Mouse (Mus musculus) adrenal gland, adult (tissue): ENCODE measurements at regions not wholly inside any gene's neighbourhood (a gene's known extent, or its start where the extent isn't known, plus 50 kb on each side); places are given as distances from the start of the nearest gene placed in this dataset.

Experiments used
- DNase-seq, 2 experiments: peaks; one replicate each; pipeline ENCODE4 v3.0.0; 2022 to 2023; ENCODE audit warnings: low spot score in 1 of 2; ENCODE audit not compliant: inconsistent age in 2 of 2

DNA sequence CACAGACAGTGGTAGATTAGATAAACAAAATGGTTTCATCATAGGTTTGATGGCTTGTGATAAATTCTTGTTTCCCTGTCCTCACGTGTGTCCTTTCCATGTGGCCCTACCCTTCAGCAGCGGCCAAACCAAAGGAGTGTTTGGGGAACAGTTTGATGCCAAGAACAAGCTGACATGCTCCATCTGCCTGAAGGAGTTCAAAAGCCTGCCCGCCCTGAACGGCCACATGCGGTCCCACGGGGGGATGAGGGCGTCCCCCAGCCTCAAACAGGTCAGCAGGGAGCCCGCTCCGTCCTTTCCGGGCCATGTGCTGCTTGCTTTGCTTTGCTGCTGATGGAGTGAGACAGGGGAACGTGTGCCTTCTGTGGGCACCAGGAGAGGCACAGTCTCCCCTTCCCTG is 51.0 kb upstream of the Mrps10 start:
- no peak for DNase-seq

DNA sequence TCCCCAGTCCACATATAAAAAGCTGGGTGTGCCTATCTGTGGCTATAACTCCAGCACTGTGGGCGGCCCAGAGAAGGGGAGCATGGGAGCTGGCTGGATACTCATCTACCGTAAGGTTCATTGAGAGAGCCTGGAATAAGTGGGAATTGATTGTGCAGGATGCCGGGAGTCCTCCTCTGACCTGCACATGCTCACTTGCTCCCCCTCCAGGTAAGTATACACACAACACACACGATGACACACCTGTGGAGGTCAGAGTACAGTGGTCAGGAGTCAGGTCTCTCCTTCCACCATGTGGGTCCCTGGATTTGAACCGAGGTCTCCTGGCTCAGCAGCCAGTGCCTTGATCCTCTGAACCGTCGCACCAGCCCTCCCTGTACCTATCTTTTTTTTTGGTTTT is 55.5 kb upstream of the Mrps10 start:
- no peak for DNase-seq

DNA sequence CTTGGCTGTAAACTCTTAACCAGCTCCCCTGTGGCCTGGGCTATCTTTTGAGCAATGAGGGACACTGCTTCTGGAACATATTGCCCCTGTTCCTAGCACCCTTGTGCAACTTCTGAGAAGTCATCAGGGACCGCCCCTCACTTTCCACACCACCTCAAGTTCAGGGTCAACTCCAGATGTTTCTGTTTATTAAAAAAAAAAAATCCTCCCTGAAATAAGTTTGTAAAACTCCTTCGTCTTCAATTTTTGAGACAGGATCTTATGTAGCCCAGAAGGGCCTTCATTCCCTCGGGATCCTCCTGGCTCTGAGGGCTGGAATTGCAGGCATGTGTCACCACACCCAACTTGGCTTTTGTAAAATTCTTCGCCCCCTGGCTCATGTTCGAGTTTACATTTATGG is 57.4 kb upstream of the Mrps10 start:
- DNase-seq = peak in 1 of 2 experiments; percentile 78

DNA sequence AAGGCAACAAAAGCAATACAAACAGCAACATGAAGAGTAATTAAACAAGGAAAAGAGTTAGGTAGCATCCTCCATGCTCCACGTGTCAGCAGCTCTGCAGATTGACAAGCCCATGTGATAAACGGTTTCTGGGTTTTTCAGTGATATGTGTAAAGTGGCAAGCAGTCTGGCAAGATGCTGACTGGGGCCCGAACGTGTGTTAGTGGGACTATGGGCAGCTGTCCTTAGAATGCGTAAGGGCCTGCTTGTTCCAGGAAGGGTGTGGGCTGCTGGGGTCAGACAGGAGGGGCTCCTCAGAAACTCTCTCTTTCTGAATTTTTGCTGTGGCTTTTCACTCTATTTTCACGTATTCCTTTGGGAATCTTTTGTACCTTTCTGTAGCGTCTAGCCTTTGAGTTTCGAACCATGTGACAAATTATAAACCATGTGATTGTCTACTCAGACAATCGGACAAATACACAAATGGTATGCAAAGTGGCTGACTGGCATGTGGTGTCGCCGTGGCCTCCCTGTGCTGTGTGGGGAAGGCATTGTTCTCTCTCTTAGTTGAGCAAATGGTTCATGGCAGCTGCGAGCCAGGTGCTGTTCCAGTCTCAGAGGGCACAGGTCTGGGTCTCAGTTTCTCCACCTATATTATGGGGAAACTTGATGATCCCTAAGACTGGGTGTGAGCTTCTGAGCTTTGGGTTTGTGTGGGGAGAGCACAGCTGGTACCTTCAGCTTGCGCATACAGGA is 62.5 kb upstream of the Mrps10 start:
- DNase-seq = no peak

DNA sequence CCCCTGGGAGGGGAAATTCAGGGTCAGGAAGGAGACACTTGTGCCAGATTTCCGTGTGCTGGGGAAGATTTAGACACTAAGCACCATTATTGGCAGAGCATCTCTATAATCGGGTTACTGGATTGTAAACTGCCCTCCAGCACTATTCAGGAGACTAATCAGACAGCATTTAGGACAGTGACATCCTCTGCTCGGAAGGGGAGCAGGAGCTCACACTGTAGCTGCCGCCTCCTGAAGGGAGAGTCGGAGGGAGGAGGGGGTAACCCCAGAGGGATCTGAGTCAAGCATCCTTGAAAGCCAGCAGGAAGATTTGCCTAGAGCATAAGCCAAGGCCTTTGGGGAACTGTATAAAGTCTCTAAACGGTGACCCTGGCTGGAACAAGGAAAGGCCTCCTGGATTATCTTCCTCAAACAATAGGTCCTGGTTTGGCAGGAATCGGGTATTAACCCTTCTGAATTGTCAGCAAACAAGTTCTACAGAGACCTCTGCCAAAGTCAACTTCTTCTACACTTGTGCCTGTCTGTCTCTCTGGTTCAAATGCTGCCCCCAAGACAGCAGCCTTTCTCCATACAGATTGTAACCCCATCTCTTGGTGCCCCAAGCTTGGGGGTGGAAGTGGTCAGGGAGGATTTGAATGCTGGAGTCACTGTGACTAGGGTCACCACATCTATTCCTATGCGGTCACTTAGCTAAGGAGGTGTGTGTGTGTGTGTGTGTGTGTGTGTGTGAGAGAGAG is 64.1 kb upstream of the Mrps10 start:
- DNase-seq = peak; percentile 82 to 95

DNA sequence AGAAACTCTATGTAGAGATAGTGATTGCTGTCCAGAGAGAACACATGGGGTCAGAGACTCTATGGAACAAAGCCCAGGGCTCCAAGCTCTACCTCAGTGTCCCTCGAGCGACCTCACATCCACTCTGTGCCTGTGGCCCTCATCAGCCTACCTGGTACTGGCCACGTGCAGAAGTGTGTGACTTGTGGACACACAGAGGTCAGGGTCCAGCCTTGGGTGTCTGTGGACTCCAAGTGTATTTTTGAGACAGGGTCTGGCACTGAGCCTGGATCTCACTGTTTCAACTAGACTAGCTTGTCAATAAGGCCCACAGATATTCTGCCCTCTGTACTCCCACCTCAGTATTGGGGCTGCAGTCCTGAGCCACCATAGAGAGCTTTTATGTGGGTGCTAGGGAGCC is 65.1 kb upstream of the Mrps10 start:
- peak in 1 of 2 experiments; percentile 73 for DNase-seq

DNA sequence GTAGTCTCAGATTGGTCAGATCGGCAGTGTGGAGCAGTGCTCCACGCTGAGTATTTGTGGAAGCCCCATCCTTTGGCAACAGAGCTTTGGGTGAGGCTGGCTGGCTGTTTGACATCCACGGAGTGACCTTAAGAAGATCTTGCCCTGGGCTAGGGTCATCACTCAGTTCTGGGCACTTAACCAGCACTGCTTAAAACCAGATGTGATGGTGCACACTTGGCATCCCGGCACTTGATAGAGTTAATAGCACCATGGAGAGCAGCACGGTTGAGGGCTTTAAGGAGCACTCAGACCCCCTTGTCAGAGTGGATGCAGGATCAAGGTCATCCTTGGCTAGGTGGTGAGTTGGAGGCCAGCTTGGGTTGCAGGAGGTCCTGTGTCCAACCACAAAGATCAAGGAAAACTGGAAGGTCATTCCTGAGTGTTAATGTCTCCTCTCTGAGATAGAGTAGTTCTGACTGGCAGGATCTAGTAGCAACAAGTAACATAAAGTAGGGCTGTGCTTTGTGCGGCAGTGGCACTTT is 70.2 kb upstream of the Mrps10 start:
- peak; percentile 62 to 89 for DNase-seq

DNA sequence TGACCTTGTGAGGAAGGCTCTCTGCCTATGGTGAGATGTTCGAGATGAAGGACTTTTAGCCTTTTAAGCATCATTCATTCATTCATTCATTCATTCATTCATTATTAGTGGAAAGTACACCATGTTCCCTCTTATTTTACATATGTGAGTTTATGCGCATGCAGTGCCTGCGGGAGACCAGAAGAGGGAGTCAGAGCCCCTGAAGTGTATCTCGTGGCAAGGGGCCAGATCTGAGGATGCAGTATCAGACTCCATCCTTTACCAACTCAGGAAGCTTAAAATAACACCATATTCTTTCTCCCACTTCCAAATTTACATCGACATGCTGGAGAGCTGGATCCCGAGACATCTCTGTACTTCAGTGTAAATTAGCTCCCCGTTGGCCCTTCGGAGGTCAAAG is 70.7 kb upstream of the Mrps10 start:
- DNase-seq = peak; percentile 55 to 82

DNA sequence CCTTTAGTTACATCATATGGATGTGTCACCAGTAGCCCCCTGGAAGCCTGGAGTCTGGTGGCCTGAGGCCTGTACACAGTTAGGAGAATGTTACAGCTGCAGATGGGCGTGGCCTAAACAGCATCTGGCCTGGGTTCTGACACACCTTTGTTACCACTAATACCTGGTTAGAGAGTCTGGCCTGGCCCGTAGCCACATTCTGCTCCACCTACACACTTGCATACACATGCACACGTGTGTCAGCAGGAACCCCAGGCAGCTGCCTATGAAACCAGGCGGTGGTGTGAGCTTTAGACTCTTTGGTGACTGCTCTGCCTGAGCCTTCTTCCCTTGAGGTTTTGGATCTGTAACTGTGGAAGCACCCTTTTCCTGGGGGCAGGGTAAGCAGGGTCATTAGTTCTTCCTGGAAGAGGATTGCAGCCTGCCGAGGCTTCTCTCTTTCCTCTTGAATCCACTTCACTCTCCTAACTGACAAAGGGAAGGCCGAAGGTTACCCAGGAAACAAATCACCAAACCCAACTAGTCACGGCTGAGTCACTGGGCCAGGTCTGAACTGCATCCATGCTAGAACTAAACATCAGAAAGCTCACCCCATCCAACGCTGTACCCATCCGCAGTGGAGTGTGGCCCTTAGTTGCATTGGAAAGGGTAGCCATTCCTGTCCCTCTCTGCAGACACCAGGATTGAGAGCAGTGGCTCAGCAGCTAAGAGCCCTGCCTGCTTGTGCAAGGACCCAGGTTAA is 71.8 kb upstream of the Mrps10 start:
- DNase-seq = peak; percentile 63 to 90

DNA sequence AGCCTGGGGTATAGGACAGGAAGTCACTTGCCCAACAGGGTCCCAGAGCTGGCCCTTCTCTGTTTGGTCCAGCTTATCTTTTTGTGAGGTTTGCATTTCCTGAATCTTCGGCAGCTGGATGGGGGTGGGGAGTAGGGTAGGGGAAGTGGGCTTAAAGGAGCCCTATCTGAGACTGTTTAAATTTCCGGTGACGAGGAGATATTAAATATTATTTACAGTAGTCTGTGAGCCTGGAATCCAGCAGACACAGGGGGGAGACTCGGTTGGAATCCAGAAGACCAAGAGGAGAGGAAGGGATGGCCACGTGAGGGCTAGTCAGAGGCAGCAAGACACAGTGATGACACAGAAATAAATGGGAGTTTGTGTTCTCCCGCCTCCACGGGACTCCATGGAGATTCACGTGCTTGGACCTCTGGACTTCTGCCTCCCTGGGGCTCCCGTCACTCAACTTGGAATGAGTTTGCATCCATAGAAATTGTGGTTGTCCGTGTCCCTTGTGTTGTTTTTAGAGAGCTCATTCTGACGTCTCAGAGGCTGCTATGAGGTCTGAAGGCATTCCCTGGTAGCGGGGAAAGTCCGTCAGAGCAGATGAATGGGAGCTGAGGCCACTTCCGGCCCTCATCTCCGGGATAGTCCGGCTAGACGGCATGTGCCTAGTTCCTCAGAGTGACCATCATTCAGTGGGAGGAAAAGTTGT is 73.2 kb upstream of the Mrps10 start:
- peak; percentile 51 to 77 for DNase-seq

DNA sequence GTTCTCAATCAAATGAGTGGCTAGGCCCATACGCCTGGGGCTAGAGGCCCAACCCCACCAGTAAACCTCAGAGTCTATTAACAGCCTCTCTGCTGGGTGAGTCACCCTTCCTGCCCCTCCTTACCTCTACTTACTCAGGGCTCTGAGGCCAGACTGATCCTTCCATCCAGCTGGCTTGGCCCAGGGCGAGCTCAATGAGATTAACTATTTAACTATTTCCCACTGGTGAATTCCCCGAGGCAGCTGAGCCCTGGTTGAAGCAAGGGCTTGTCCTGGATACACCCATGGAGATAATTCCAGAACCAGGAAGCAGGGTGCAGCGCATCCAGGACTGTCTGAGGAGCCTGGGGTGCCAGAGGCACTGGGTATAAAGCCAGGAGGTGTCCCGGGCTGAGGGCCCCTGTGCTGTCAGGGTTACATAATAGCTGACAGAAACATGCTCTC is 74.6 kb upstream of the Mrps10 start:
- peak; percentile 66 to 86 for DNase-seq

DNA sequence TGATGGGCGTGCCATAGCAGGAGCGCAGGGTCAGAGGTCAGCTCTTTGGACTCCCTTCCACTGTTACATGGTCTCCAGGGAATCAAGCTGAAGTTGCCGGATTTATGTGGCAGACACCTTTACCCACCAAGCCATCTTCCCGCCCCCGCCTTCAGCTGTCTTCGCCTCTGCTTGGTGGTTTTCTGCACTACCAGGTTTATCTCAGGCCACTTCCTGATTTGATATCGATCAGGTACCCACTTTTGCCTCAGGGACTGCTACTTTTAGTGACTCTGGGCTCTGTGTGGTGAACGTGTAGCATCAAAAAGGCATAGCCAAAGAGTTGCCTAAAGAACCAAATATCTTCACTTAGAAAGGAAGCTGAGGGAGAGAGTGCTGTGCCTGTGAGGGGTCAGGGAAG is 75.5 kb upstream of the Mrps10 start:
- no peak for DNase-seq

DNA sequence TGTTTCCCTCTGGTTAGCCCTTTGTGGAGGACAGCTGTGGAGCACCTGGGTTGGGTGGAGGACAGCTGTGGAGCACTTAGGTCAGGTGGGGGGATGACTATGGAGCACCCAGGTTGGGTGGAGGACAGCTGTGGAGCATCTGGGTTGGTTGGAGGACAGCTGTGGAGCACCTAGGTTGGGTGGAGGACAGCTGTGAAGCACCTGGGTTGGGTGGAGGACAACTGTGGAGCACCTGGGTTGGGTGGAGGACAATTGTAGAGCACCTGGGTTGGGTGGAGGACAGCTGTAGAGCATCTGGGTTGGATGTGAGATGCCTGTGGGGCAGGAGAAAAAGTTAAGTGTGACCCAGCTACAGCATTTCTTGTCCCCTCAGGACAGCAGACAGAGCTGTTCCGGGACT is 77.1 kb upstream of the Mrps10 start:
- DNase-seq = no peak

DNA sequence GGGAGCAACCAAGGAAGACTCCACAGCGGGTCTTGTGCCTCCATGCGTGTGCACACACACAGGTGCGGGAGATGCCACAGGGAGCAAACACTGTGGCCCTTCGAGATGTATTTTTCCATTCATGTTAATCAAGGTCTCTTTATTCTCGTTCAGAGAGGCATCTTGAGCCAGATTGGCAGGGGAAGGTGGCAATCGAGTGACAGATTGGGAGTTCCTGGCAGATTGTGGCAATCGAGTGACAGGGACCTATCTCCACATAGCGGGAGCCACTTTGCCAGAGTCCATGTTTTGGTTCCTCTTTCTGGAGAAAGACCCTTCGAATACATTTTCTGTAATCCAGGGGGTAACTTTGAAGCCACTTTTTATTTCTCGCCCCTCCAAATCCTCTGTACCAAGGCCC is 83.1 kb upstream of the Mrps10 start:
- no peak for DNase-seq

DNA sequence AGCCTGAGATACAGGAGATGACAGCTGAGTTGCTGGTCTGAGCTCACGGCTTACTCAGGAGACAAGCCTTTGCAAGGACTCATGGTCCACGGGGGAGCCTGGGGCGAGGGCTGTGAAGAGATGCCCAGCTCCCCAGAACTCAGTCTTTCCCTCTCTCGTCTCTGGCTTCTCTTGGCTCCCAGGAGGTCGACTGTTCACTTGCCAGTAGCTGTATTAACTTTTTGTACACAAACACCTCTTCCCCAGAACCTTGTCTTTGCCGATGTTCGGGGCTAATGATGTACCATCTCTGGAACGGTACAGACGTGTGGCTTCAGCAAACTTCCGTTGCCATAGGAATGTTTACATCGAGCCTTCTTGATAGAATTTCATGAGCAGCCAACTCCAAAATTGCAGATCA is 84.5 kb upstream of the Mrps10 start:
- DNase-seq = no peak

DNA sequence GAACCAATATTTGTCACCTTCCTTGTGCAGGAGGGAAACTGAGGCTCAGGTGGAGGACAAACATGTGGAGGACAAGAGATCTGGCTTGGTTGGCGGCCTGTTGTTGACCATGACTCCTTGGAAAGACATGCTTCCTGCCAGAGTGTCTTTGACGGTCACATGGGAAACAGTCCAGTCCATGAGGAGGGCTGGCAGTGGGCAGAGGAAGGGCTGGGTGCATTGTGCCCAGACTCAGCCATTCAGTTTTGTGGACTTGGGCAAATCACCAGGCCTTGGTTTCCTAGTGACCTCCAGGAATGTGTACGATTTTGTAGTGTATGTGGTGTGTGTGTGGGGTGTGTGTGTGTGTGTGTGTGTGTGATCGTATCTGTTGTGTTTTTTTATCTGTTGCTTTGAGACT is 85.5 kb upstream of the Mrps10 start:
- DNase-seq = no peak

DNA sequence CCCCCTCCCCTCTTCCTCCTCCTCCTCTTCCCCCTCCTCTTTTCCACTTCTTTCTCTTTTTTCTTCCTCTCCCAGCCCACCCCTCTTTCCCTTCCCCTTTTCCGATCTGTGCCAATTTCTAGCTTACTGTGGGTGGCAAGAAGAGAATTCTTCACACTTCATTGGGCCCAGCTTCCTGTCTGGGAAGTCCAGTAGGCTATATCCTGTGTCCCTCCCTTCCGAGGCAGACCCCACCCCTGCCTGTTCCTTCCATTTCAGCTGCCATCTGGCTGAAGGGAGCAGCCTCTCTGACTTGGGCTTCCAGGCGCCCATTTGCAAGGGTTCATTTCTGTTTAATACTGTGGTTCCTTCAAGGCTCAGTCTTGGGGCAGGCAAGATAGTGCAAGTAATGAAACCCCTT is 86.2 kb upstream of the Mrps10 start:
- DNase-seq = no peak

DNA sequence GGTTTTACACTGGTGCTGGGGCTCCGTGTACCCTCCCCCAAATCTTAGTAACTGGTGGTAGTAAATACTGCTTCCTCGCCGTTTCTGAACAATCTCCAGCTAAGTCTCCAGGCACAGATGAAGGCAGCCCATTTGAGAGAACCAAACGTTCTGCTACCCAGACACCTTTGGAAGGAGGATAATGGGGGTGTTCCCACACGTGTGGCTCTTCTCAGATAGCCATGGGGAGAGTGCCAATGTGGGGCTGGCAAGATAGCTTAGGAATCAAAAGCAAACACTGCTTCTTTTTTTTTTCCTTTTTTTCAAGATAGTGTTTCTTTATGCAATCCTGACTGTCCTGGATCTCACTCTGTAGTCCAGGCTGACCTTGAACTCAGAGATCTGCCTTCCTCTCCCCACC is 90.8 kb upstream of the Mrps10 start:
- DNase-seq = no peak

DNA sequence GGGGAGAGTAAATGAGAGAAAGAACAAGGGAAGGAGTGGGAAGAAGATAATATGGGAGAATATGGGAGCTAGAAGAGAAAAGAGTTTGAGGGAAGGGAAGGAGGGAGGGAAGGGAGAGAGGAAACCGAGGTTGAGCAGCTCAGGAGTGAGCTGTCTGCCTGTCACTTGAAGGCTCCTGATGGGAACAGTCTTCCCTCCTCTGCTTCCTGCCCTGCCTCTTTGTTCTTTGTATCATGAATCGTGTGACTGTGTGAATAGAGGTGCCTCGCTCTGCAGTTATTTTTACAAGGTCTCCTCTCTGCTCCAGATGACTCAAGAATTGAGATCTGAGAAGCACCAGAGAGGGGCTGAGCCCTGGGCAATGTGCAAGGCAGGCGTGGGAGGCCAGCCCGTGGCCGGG is 92.0 kb upstream of the Mrps10 start:
- DNase-seq = no peak

DNA sequence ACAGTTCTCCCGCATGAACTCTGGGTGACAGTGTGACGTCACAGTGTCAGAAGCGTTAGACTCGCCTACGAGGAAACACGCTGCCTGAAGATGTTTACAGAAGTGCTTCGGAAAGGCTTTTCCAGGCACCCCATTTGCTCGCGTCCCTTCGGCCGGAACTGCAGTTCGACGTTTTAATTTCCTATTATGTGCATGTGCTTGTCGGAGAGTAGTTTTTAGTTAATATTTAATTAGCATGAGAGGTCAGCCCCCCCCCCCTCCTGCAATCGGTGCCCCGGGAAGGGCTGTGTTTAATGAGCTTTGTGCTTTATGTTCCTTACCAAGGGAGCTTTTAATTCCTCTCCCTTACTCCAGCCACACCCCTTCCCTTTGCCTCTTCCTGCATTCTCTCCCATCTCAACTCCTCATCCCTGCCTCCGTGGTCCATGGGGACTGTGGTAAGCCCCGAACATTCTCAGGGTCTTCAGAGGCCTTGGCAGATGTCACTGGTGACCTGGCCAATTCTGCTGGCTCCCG is 92.8 kb upstream of the Mrps10 start:
- no peak for DNase-seq

DNA sequence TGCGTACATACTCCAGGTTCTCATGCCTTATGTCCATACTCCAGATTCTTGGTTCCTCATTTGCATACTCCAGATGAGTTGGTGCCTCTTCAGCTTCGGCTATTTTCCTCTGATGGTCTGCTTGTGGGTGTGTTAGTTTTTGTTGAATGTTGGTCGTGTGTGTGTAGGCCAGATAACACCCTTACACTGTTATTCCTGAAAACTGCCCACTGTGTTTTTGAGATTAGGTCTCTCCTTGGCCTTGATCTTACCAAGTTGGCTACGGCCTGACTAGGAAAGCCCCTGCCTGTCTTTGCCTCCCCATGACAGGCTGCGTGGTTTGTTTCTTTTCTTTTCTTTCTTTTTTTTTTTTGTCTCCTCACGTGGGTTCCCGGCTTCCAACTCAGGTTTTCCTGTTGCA is 95.4 kb upstream of the Mrps10 start:
- no peak for DNase-seq
